Mouse (Mus musculus) heart, postnatal 4 days (tissue): Measurements from ENCODE around the gene Mr1. TPM values are rescaled to one million over a fixed set of nuclear protein-coding genes. Genes with fewer than 3 reads are reported as not detected.
"Not testable (repeated sequence)": the region's sequence is repeated elsewhere in the genome, so short reads cannot be mapped to it uniquely, and the experiment has no call there.

ENCODE experiments used
- DNase-seq: peaks from one replicate; pipeline ENCODE4 v3.0.0; 2021
- total RNA-seq, 2 experiments: library from RNA; stranded (reverse); gene quantifications; 2 replicates each; pipeline ENCODE4 v1.2.3; 2021

Mr1 gene
- 1 to 10 TPM; 8.8 to 9.4 TPM for total RNA-seq

GRCm38 (mm10) chr1:155146572-155146980 is at the start of gene Mr1:
Gene Mr1, minus strand, starts transcription at chr1:155146814.
- DNase-seq, result peak; percentile 28

GRCm38 (mm10) chr1:155192805-155193368 is 46.3 kb upstream of the Mr1 start:
- no peak for DNase-seq

GRCm38 (mm10) chr1:155191671-155192070 is 45.1 kb upstream of the Mr1 start:
- DNase-seq, result peak; percentile 57

- DNase-seq, result no peak
Observed at GRCm38 (mm10) chr1:155191219-155191618, 44.6 kb upstream of the Mr1 start.

- DNase-seq, result no peak
Observed at GRCm38 (mm10) chr1:155188656-155189055, 42.0 kb upstream of the Mr1 start.

- no peak for DNase-seq
Observed at GRCm38 (mm10) chr1:155184191-155184590, 37.6 kb upstream of the Mr1 start.

GRCm38 (mm10) chr1:155178192-155178924 is 31.7 kb upstream of the Mr1 start:
- no peak for DNase-seq

- no peak for DNase-seq
Observed at GRCm38 (mm10) chr1:155174424-155174823, 27.8 kb upstream of the Mr1 start.

GRCm38 (mm10) chr1:155173644-155174016 is 27.0 kb upstream of the Mr1 start:
- not testable (repeated sequence) for DNase-seq

- DNase-seq, result no peak
Observed at GRCm38 (mm10) chr1:155172895-155173643, 26.5 kb upstream of the Mr1 start.

- no peak for DNase-seq
Observed at GRCm38 (mm10) chr1:155169935-155170334, 23.3 kb upstream of the Mr1 start.

GRCm38 (mm10) chr1:155167453-155167852 is 20.8 kb upstream of the Mr1 start:
- no peak for DNase-seq

GRCm38 (mm10) chr1:155158970-155159484 is 12.4 kb upstream of the Mr1 start:
- peak; percentile 78 for DNase-seq

- DNase-seq, result peak; percentile 99
Observed at GRCm38 (mm10) chr1:155158141-155158969, 11.7 kb upstream of the Mr1 start, which contains the start of gene Stx6. Gene Stx6, plus strand, starts transcription at chr1:155158715.

GRCm38 (mm10) chr1:155153906-155154305 is 7.3 kb upstream of the Mr1 start:
- DNase-seq, result no peak

GRCm38 (mm10) chr1:155150821-155151220 is 4.2 kb upstream of the Mr1 start:
- DNase-seq, result no peak

- DNase-seq, result no peak
Observed at GRCm38 (mm10) chr1:155149403-155149802, 2.8 kb upstream of the Mr1 start.

GRCm38 (mm10) chr1:155147228-155147627 is 614 bp upstream of the Mr1 start:
- no peak for DNase-seq

GRCm38 (mm10) chr1:155145620-155146019 is 994 bp downstream of the Mr1 start:
- DNase-seq, result peak; percentile 17

GRCm38 (mm10) chr1:155140076-155140475 is 6.5 kb downstream of the Mr1 start:
- peak; percentile 75 for DNase-seq

GRCm38 (mm10) chr1:155138795-155139194 is 7.8 kb downstream of the Mr1 start:
- DNase-seq, result peak; percentile 57

GRCm38 (mm10) chr1:155134866-155135265 is 11.7 kb downstream of the Mr1 start:
- DNase-seq, result no peak
